Mouse (Mus musculus): ENCODE measurements around the gene Slc7a6. TPM values are rescaled to one million over a fixed set of nuclear protein-coding genes. Genes with fewer than 3 reads are reported as not detected.

Gene Slc7a6
- total RNA-seq, 1 experiment from 2014 or later, result 30.3 TPM

GRCm38 (mm10) chr8:106140191-106140590 is 28.5 kb upstream of the Slc7a6 start:
- no peak for DNase-seq

GRCm38 (mm10) chr8:106140769-106141168 is 27.9 kb upstream of the Slc7a6 start:
- DNase-seq, result peak; percentile 91

GRCm38 (mm10) chr8:106145331-106145730 is 23.3 kb upstream of the Slc7a6 start:
- DNase-seq, result peak; percentile 47

- DNase-seq, result no peak
These were observed 22.6 kb upstream of the Slc7a6 start for GRCm38 (mm10) chr8:106146014-106146413.

GRCm38 (mm10) chr8:106147868-106148565 is 20.6 kb upstream of the Slc7a6 start:
- peak; percentile 91 for DNase-seq

- peak; percentile 60 for DNase-seq
These were observed 19.6 kb upstream of the Slc7a6 start for GRCm38 (mm10) chr8:106149025-106149424.

- peak; percentile 96 for DNase-seq
These were observed 18.6 kb upstream of the Slc7a6 start, which contains the start of gene Pla2g15 for GRCm38 (mm10) chr8:106149801-106150652. TSS of gene Pla2g15 (plus strand) at chr8:106150399.

GRCm38 (mm10) chr8:106150653-106151000 is 18.0 kb upstream of the Slc7a6 start:
- DNase-seq, result no peak

- peak; percentile 35 for DNase-seq
These were observed 17.6 kb upstream of the Slc7a6 start for GRCm38 (mm10) chr8:106151041-106151440.

- no peak for DNase-seq
These were observed 15.8 kb upstream of the Slc7a6 start for GRCm38 (mm10) chr8:106152876-106153275.

- DNase-seq, result no peak
These were observed 11.2 kb upstream of the Slc7a6 start for GRCm38 (mm10) chr8:106157419-106157818.

- DNase-seq, result no peak
These were observed 10.3 kb upstream of the Slc7a6 start for GRCm38 (mm10) chr8:106158381-106158780.

- no peak for DNase-seq
These were observed 8.8 kb upstream of the Slc7a6 start for GRCm38 (mm10) chr8:106159876-106160275.

GRCm38 (mm10) chr8:106163251-106163650 is 5.4 kb upstream of the Slc7a6 start:
- DNase-seq, result peak; percentile 25

- DNase-seq, result peak; percentile 81
These were observed 3.2 kb upstream of the Slc7a6 start for GRCm38 (mm10) chr8:106165460-106165859.

- peak; percentile 55 for DNase-seq
These were observed 618 bp downstream of the Slc7a6 start for GRCm38 (mm10) chr8:106169017-106169933.

GRCm38 (mm10) chr8:106169934-106170480 is 1.4 kb downstream of the Slc7a6 start:
- DNase-seq, result no peak

GRCm38 (mm10) chr8:106173566-106173965 is 4.9 kb downstream of the Slc7a6 start:
- no peak for DNase-seq

GRCm38 (mm10) chr8:106176891-106177290 is 8.2 kb downstream of the Slc7a6 start:
- DNase-seq, result no peak

GRCm38 (mm10) chr8:106177594-106177993 is 8.9 kb downstream of the Slc7a6 start:
- no peak for DNase-seq

GRCm38 (mm10) chr8:106178428-106178827 is 9.8 kb downstream of the Slc7a6 start:
- no peak for DNase-seq

All from adrenal gland, postnatal 14 days (tissue).